Mouse (Mus musculus): ENCODE measurements around the gene Mylk4. TPM values are rescaled to one million over a fixed set of nuclear protein-coding genes. Genes with fewer than 3 reads are reported as not detected.
A peak's percentile ranks its signal among the peaks of the same experiment; 100 is the strongest.

Mylk4 gene
- 0.19 and 0.21 TPM in 2 replicates for polyA plus RNA-seq (2012; rRNA removed)

DNA sequence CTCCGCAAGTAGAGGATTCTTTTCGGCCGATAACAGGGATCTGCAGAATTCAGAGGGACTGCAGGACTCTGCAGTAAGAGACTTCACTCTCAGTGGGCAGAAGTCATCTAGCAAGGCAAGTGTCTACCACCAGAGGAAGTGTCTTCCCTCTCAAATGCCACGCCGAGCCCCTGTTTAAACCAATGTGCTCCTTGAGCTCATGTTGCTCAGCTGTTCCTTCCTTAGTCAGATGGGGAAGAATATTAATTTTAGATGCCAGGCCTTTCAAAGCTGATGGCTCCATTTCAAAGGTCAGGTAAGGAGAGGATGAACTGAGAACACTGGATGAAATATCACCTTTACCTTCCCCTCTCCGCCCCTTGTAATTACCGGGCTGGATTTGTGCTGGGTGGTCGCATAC, at the start of gene Mylk4:
Gene Mylk4 (minus strand): TSS at position 139 of the 400 bp plus-strand sequence.
- no peak for TF ChIP-seq POLR2A (IDR thresholded peaks at IDR 0.05; ENCODE audit: borderline replicate concordance, insufficient read depth, low read length)
- no peak for TF ChIP-seq CTCF (IDR thresholded peaks at IDR 0.05; ENCODE audit: borderline replicate concordance, insufficient read depth, low read depth, low read length)
- Histone ChIP-seq H3K27me3 (ENCODE audit: control insufficient read depth, insufficient read depth, low read length) (no peaks in the 10 kb centered on the region), H3K4me1 (ENCODE audit: control insufficient read depth, insufficient read depth, low read length) (no peaks in the 10 kb centered on the region), H3K4me3 (replicated peaks; ENCODE audit: insufficient read depth, low read depth, low read length) (no peak within 1 kb of the TSS), H3K27ac (ENCODE audit: insufficient read depth, low read length) (no peak within 1 kb of the TSS)
- no peak for DNase-seq
- 91% methylated on average over 8 of the region's 8 CpGs for WGBS

DNA sequence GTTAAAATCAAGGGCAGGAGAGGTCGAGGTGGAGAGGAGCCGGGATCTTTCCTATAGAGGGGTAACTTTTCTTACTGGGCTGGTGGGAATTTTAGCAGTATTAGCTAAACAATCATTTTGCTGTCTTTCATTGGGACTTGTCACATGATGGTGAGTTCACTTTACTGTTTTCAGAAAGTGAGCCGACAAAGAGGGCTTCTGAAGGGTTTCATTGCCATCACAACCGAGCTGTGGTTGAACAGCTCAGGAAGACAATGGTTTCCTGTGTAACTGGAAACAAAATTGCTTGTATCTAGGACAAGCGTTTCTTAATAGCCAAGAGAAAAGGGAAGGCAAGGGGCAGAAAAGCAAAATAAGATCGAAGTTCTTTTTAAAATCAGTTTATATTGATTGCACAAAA, 49.5 kb upstream of the Mylk4 start:
- H3K4me3 ChIP-seq (replicated peaks; ENCODE audit: insufficient read depth, low read depth, low read length) = no peak overlapping the region
- H3K27ac ChIP-seq (ENCODE audit: insufficient read depth, low read length) = peak overlapping the region; percentile 64; the same call in 1 of the 2 replicates
- H3K27me3 ChIP-seq (ENCODE audit: control insufficient read depth, insufficient read depth, low read length) = no peaks in the 10 kb centered on the region
- no peaks in the 10 kb centered on the region for H3K4me1 ChIP-seq (ENCODE audit: control insufficient read depth, insufficient read depth, low read length)
- 79% methylated on average over 6 of the region's 6 CpGs for WGBS
- TF ChIP-seq POLR2A (IDR thresholded peaks at IDR 0.05; ENCODE audit: borderline replicate concordance, insufficient read depth, low read length) (no peak), CTCF (IDR thresholded peaks at IDR 0.05; ENCODE audit: borderline replicate concordance, insufficient read depth, low read depth, low read length) (no peak)
- DNase-seq = no peak

DNA sequence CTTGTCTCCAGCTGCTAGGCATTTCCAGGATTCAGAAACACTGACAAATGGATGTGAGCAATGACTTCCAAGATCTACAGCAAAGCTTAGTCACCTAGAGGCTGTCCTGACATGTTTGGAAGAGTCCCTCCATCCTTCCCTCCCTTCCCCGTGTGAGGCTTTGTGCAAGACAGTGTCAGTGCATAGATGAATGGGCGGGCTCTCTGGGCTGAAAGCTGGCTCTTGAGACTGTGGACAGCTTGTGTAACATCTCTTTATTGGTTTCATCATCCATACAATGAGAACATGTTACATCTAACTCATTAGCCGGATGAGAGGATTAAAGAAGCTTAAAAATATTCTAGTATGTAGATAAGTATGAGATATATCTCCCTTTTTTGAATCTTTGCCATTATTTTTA, 49.0 kb upstream of the Mylk4 start:
- no peak for DNase-seq
- H3K27ac ChIP-seq (ENCODE audit: insufficient read depth, low read length) = peak overlapping the region; percentile 64; the same call in 1 of the 2 replicates
- H3K27me3 ChIP-seq (ENCODE audit: control insufficient read depth, insufficient read depth, low read length) = no peaks in the 10 kb centered on the region
- no peak overlapping the region for H3K4me3 ChIP-seq (replicated peaks; ENCODE audit: insufficient read depth, low read depth, low read length)
- TF ChIP-seq POLR2A (IDR thresholded peaks at IDR 0.05; ENCODE audit: borderline replicate concordance, insufficient read depth, low read length) = no peak
- TF ChIP-seq CTCF (IDR thresholded peaks at IDR 0.05; ENCODE audit: borderline replicate concordance, insufficient read depth, low read depth, low read length) = no peak
- no peaks in the 10 kb centered on the region for H3K4me1 ChIP-seq (ENCODE audit: control insufficient read depth, insufficient read depth, low read length)
- WGBS = 65% methylated on average over 3 of the region's 3 CpGs

DNA sequence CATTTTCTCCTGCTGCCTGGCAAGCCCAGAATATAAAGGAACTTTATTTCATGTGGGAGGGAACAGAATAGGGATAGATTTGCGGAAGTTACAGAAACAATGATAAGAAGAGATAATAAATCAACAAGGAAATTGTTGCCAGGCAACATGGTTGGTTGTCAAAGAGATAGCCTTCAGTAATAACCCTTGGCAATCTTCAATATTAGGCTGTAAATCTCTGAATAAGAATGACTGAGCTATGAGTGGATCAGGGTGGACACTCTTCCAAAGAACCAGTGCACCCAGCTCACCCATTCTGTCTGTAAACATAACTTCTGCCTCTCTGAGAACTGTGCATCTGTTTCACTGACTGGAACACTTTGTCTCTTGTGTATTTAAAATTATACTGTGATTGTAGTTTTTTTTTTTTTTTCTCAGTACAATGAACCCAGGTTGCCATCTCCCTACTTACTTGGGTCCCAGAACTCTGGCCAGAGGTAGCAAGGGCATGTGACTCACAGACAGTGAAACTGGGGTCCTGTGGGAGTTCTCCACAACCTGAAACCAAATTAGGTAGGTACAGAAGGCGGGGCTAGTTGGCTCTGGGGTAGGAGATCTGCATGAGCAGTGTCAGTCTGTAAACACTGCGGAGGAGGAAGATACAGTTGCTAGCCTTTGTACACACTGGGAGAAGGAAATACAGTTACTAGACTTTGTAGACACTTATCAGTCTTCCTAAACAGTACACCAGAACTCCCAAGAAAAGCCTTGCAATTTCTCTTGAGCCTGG, 47.9 kb upstream of the Mylk4 start:
- Histone ChIP-seq H3K27ac (ENCODE audit: insufficient read depth, low read length) (peak overlapping the region; percentile 47; the same call in 1 of the 2 replicates), H3K4me3 (replicated peaks; ENCODE audit: insufficient read depth, low read depth, low read length) (no peak overlapping the region), H3K27me3 (ENCODE audit: control insufficient read depth, insufficient read depth, low read length) (no peaks in the 10 kb centered on the region), H3K4me1 (ENCODE audit: control insufficient read depth, insufficient read depth, low read length) (no peaks in the 10 kb centered on the region)
- no peak for DNase-seq
- 83% methylated on average over 3 of the region's 3 CpGs for WGBS
- TF ChIP-seq CTCF (IDR thresholded peaks at IDR 0.05; ENCODE audit: borderline replicate concordance, insufficient read depth, low read depth, low read length) (no peak), POLR2A (IDR thresholded peaks at IDR 0.05; ENCODE audit: borderline replicate concordance, insufficient read depth, low read length) (no peak)

DNA sequence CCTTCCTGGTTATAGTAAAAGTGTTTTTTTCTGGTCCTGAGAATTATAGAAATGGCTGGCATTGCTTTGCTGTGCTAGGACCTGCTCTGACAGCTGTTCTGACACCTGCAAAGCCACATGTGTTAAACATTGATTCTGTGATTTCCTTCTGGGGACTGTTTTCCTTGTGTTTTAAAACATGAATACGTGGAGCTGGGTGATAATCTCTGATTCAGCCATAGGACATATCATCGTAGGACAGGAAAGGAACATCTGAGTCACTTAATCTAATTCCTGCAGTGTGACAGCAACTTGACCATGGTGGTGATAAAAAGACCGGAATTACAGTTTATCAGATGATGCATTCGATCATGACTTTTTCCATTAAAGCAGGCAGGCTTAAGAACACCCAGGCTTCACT, 45.1 kb upstream of the Mylk4 start:
- no peaks in the 10 kb centered on the region for H3K4me1 ChIP-seq (ENCODE audit: control insufficient read depth, insufficient read depth, low read length)
- DNase-seq = no peak
- no peak overlapping the region for H3K27ac ChIP-seq (ENCODE audit: insufficient read depth, low read length)
- H3K4me3 ChIP-seq (replicated peaks; ENCODE audit: insufficient read depth, low read depth, low read length) = no peak overlapping the region
- no peaks in the 10 kb centered on the region for H3K27me3 ChIP-seq (ENCODE audit: control insufficient read depth, insufficient read depth, low read length)
- TF ChIP-seq CTCF (IDR thresholded peaks at IDR 0.05; ENCODE audit: borderline replicate concordance, insufficient read depth, low read depth, low read length) (no peak), POLR2A (IDR thresholded peaks at IDR 0.05; ENCODE audit: borderline replicate concordance, insufficient read depth, low read length) (no peak)
- WGBS = 88% methylated on average over 4 of the region's 4 CpGs

DNA sequence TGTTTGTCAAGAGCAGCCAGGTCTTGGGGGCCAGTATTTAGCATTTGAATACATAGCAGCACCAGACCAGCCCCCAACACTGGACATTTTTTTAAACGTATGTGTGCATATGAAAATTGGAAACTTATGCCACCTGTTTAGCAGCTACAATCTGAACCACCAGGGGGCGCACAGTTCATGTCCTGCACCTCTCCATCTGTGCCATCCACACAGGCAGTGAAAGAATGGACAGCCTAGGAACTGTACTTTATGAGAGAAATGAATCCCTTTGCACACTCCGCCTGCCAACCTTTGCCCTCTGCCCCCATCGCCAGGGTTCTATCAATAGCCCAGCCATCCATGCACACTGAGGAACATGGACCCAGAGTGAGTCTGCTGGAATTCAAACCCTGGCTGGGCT, 44.2 kb upstream of the Mylk4 start:
- Histone ChIP-seq H3K27me3 (ENCODE audit: control insufficient read depth, insufficient read depth, low read length) (no peaks in the 10 kb centered on the region), H3K27ac (ENCODE audit: insufficient read depth, low read length) (no peak overlapping the region), H3K4me1 (ENCODE audit: control insufficient read depth, insufficient read depth, low read length) (no peaks in the 10 kb centered on the region), H3K4me3 (replicated peaks; ENCODE audit: insufficient read depth, low read depth, low read length) (no peak overlapping the region)
- peak; percentile 32 to 44 for DNase-seq
- 60% methylated on average over 4 of the region's 4 CpGs for WGBS
- no peak for TF ChIP-seq POLR2A (IDR thresholded peaks at IDR 0.05; ENCODE audit: borderline replicate concordance, insufficient read depth, low read length)
- TF ChIP-seq CTCF (IDR thresholded peaks at IDR 0.05; ENCODE audit: borderline replicate concordance, insufficient read depth, low read depth, low read length) = peak; percentile 62; the same call in 1 of the 2 replicates

DNA sequence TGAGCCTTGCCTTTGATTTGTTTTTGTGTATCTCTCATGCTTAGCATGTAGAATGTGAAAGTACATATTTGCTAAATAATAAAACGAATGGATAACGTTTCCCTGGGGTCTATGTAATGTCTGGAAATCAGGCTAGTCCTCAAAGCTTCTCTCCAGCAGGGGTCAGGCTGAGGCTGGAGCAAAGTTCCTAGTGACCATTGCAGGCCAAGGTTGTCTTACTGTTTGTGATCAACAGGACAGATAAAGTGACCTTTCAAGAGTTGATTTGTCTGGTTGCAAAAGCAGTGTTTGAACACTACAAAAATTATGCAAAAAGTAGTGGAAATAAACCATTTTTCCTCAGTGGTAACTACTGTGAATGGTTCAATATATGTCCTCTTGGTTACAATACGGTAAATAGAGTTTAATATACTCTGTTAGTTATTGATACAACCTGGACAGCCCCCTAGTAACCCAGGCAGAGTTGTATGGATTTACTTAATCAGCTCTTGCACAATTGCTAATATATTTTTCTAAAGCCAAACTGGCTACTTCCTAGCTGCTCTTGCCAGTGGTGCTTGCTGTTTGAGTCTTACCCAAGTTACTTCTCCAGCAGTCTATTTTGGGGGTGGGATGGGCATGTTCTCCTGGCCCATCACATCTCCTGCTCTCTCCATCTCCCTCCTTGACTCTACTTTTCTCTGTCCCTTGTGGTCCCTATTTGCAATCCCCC, 43.5 kb upstream of the Mylk4 start:
- TF ChIP-seq POLR2A (IDR thresholded peaks at IDR 0.05; ENCODE audit: borderline replicate concordance, insufficient read depth, low read length) (no peak), CTCF (IDR thresholded peaks at IDR 0.05; ENCODE audit: borderline replicate concordance, insufficient read depth, low read depth, low read length) (no peak)
- H3K4me3 ChIP-seq (replicated peaks; ENCODE audit: insufficient read depth, low read depth, low read length) = no peak overlapping the region
- no peaks in the 10 kb centered on the region for H3K4me1 ChIP-seq (ENCODE audit: control insufficient read depth, insufficient read depth, low read length)
- DNase-seq = no peak
- no peak overlapping the region for H3K27ac ChIP-seq (ENCODE audit: insufficient read depth, low read length)
- 77% methylated on average over 3 of the region's 3 CpGs for WGBS
- no peaks in the 10 kb centered on the region for H3K27me3 ChIP-seq (ENCODE audit: control insufficient read depth, insufficient read depth, low read length)
